Mouse (Mus musculus) B cell, adult 2 months (primary cell): ENCODE results near the gene Thada.
A peak's percentile ranks its signal among the peaks of the same experiment; 100 is the strongest.

Experiments
- DNase-seq, 2 experiments: peaks; one replicate each; pipeline ENCODE4 v3.0.0; 2022

The Thada gene

DNA sequence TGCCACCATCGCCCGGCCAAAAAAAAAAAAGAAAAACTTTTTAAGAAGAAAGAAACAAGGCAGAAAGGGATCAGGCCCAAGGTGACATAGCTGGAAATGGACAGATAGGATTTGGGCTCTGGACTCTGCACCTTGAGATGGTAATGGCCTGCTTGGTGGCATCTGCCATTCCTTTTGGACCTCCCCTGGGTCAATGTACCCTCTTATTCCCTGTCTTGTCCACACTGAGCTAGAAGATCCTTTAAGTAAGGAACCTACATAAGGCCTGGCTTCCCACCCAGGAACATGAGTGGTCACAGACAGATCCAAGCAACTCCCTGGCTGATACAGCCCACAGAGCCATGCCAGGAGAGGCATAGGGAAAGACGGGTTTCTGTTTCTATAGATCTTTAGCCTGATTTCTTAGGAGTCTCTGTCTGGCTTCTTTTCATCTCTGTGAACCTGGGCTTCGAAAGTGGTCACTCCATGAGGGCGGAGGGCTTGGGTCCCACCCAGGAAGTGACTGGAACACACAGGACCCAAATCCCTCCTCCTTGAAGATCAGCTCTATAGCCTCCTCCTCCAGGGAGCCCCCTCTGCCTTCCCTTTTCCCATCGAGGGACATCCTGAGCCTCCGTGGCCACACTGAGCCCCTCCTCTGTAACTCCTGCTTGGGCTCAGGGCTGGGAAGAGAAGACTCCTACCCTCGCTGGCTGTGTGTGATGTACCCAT is 310.3 kb downstream of the Thada start:
- no peak for DNase-seq

- DNase-seq, result no peak
Observed at GRCm38 (mm10) chr17:84155029-84155338, 311.0 kb downstream of the Thada start.

GRCm38 (mm10) chr17:84154302-84155028 is 311.5 kb downstream of the Thada start:
- no peak for DNase-seq

GRCm38 (mm10) chr17:84152976-84153786 is 312.8 kb downstream of the Thada start:
- no peak for DNase-seq

- no peak for DNase-seq
Observed at GRCm38 (mm10) chr17:84152206-84152975, 313.6 kb downstream of the Thada start.

- DNase-seq, result no peak
Observed at GRCm38 (mm10) chr17:84151306-84151705, 314.7 kb downstream of the Thada start.

DNA sequence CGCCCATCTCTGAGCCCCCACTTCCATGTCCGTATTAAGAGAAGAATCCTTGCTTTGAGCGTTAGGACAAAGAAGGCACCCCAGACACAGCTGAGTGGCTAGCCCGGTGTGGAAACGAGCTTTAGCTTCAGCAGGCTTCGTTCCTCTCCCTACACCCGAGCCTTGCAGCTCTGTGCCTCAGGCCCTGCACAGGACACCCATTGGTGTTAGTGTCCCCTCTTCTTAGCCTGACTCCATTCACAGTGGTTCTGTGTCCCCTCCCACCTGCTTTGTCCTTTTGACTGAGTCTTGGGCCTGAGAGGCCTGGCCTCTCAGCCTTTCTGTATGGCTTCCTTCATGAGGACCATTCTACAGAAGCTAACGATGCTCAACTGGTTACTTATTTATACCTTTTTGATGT is 315.7 kb downstream of the Thada start:
- no peak for DNase-seq

GRCm38 (mm10) chr17:84149566-84149965 is 316.4 kb downstream of the Thada start:
- no peak for DNase-seq

DNA sequence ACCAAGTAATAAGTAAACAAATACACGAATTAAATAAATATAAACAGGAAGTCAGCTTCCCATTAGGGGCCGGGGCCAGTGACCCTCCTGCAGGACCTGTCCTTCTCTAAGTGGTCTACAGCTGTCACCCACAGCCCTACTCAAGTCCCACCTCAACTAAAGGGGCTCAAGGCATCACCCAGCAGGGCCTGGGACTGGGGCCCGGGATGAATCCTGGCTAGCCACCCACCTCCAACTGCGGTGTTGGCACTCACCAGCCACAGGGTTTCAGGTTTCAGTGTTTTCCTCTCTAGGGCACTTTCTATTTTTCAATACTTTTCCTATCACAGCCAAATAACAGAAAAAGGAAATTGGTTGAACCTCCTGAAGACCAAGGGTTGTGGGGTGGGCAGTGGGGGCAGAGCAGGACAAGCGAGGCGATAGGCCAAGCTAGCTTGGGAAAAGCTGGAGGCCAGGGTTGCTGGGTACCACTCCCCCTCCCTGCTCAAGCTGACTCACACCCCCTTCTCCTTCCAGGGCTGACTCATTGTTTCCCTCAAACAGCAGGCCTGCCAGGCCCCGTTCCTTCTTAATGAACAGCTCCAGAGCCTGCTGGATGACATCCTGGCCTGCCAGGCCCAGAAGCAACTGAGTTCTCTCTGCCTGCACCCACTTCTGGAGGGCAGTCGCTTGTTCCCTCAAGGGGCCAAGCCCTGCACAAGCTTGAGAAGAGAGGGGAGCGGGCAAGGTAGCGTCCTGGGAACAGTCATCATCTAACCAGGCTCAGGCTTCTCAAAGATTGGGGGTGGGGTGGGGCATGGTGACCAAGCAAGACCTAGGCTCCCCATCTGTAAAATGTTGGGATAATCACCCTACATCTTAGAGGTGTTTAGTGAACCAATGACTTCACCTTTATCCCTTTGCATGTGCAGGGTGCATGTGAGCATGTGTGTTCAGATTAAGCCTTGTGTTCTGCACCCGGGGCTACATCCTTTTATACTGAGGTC is 317.2 kb downstream of the Thada start:
- no peak for DNase-seq

- DNase-seq, result no peak
Observed at GRCm38 (mm10) chr17:84147183-84148108, 318.6 kb downstream of the Thada start.

GRCm38 (mm10) chr17:84146458-84147182 is 319.4 kb downstream of the Thada start:
- no peak for DNase-seq

DNA sequence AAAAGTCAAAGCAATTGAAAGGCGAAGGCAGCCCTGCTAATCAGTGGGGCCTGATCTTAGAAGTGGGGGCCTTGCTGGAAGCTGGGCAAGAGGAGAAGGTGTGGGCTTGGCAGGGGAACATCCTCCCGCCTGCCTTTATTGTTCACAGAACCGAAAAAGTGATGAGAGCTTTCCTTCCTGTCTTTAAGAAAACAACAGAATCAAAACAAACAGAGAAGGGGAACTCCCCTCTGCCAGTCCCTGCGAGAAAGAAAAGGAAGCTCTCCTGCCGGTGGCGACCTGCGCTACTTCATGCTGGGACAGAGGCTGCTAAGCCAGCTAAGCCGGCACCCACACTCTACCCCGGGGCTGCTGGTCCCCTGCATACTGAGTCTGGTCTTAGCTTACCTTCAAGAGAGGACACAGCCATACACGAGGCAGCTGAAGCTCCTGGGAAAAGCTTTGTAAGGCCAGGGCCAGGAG is 320.1 kb downstream of the Thada start:
- peak; percentile 84 to 86 for DNase-seq

DNA sequence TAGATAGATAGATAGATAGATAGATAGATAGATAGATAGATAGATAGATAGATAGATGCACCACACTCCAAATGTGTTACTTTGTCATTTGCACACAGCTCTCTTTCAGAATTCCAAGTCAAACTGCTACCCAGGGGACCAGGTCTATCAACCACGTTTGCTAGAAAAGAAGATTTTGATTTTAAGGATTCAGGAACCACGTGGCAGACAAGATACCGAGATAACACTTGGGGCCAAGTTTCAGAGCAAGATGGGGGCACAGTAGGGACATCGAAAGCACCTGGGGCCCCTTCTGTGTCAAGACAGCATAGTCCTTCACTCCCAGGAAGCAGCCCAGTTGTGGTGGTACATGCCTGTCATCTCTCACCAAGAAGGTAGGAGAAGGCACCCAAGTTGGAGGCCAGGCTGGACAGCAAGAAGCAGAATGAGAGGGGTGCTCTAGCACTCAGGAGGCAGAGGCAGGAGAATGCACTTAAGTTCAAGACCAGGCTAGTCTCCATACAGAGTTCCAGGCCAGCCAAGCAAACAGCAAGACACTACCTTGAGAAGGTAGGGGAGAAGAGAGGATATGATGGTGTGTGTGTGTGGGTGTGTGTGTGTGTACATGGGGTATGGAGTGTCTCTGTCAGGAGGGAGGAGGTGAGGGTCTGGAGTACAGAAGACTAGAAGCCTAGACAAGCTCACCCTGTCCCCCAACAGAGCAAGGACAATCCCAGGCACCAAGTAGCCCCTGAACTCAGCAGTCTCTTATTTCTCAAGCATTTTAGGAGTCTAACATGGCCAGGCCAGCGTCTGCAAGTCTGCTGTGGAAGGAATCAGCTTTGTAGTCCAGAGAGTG is 321.0 kb downstream of the Thada start:
- DNase-seq, result peak in 1 of 2 experiments; percentile 48

DNA sequence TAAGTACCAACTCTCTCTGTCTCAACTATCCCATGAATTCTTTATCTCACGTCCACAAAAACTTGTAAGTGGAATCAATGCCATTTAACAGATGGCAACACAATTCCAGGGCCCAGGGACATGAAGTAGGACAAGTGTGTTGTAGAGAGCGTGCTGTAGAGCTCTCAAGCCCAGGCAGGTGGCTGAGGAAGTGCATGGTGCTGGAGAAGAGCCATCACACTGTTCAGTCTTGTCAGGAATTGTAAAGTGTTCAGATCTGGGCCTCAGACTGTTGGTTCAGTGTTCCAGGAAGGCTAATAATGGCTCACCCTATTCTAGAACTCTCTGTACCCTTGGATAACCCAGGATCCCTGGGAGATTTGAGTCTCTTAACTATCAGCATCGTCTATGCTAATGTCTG is 321.9 kb downstream of the Thada start:
- no peak for DNase-seq

- DNase-seq, result peak; percentile 54 to 56
Observed at GRCm38 (mm10) chr17:84143219-84143844, 322.7 kb downstream of the Thada start.

GRCm38 (mm10) chr17:84141691-84142090 is 324.3 kb downstream of the Thada start:
- DNase-seq, result no peak

DNA sequence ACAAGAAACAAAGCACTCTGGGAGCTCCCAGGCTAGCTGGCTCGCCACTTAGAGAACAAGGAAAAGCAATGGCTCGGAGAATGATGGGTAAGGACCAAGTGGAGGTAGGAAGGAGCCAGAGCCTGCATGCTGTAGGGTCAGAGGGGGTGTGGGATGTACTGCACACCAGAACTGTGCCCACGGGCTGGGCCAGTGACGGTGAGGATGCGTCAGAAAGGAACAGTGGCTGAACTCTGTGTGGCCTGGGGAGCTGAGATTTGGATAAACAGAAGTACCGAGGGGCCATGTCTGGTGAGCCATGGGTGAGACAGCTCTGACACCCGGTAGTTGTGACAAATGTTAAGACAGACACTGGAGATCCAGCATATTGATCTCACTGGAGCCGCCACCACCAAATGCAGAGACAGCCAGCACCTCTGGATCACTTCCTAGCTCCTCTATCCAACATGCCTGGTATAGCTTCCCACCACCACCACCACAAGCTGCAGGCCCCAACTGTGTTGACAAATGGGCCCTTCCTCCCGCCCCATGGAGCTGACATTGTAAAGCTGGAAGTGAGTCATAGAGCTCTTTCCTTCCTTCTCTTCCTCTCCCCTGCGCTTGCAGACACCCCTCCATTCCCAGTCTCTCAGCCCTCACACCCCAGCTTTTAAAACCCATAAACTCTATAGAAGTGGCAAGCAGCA is 325.0 kb downstream of the Thada start:
- peak; percentile 36 to 45 for DNase-seq
